Mouse (Mus musculus) testis, adult 2 months (tissue): ENCODE measurements around the gene Slc10a1.

Source experiments
- CTCF ChIP-seq: fragments of 200-500 bp; IDR thresholded peaks from 2 replicates; pipeline ENCODE4 v1.5.1; 2012; ENCODE audit warnings: low read depth, mild to moderate bottlenecking, inconsistent platforms, low read length, moderate library complexity; ENCODE audit not compliant: control insufficient read depth, insufficient read depth, insufficient replicate concordance
- POLR2A ChIP-seq: fragments of 200-500 bp; IDR thresholded peaks from 2 replicates; pipeline ENCODE4 v1.6.1; 2012; ENCODE audit warnings: low read depth, mild to moderate bottlenecking, inconsistent platforms, low read length, moderate library complexity; ENCODE audit not compliant: control insufficient read depth

DNA sequence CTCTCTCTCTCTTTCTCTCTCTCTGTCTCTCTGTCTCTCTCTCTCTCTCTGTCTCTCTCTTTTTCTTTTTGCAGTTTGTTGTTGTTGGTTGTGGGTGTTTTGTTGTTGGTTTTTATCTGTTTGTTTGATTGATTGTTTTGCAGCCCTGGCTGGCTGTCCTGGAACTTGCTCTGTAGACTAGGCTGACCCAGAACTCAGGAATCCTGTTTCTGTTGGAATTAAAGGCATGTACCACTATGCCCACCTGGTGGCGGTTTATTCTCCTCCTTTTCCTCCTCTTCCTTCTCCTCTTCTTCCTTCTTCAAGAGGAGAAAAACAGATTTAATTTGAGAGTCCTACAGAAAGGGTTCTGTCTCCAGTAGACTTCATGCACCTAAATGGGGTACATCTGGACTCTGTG is 41.0 kb downstream of the Slc10a1 start:
- TF ChIP-seq POLR2A (no peak), CTCF (no peak)
